Comparison of ENCODE assay signal across 9 mouse cellular contexts in genomic region chr4:84018774-84019173, GRCm38 (mm10).
DNase-seq lines count a peak whose midpoint lies in the region; TF ChIP-seq lines count a peak whose summit lies in the region.
"Had no signal": no experiment of that assay in that cellular context is flagged by ENCODE, and none has a peak within 500 bp of the region (broad histone marks: within the 10 kb centered on the region; RNA-seq: fewer than 3 reads in every experiment).

No protein-coding gene starts in this region.

- peak; percentile 43 for DNase-seq in kidney, postnatal 14 days
- DNase-seq in kidney, adult 9 months: no peak
- DNase-seq in gastrocnemius, postnatal 10 days: peak; percentile 14
- peak; percentile 66 for DNase-seq in heart, postnatal 4 days
- no peak for DNase-seq in adrenal gland, postnatal 14 days
- DNase-seq in left cerebral cortex, adult 9 months (ENCODE audit: low spot score in 2 of 2): no peak
- DNase-seq: liver, postnatal 0 days had no signal

- H3K4me3 ChIP-seq in myocyte: no peak overlapping the region

- H3ac ChIP-seq in myocyte (ENCODE audit: control insufficient read depth, insufficient read length): no peak overlapping the region

- H3K27me3 ChIP-seq in myocyte (ENCODE audit: control insufficient read depth, insufficient read depth, insufficient read length): no peaks in the 10 kb centered on the region

- H3K36me3 ChIP-seq in myocyte (ENCODE audit: control insufficient read depth, insufficient read depth): no peaks in the 10 kb centered on the region

- H3K79me2 ChIP-seq in myocyte (ENCODE audit: control insufficient read depth, insufficient read depth): no peaks in the 10 kb centered on the region

- TF ChIP-seq POLR2A in myocyte (IDR thresholded peaks at IDR 0.05; ENCODE audit: insufficient read length, low read depth): no peak

- peak overlapping the region; percentile 35 for H3K4me2 ChIP-seq in myocyte (ENCODE audit: low read depth)
- H3K4me2 ChIP-seq: hindbrain, embryonic 14.5 days had no signal

TF ChIP-seq in myocyte, 11 proteins besides CTCF, POLR2A, EP300 and RAD21:
- TF ChIP-seq MYOD1 (IDR thresholded peaks at IDR 0.05; ENCODE audit: control insufficient read depth in 1 of 3, insufficient read length in 2 of 3, low read depth in 2 of 3): no peak
- TF ChIP-seq CEBPB (IDR thresholded peaks at IDR 0.05; ENCODE audit: insufficient read depth, poor library complexity, severe bottlenecking): no peak
- TF ChIP-seq SRF (IDR thresholded peaks at IDR 0.05; ENCODE audit: control insufficient read depth, insufficient read length, low read depth): no peak
- TF ChIP-seq E2F4 (IDR thresholded peaks at IDR 0.05; ENCODE audit: insufficient read depth): no peak
- TF ChIP-seq POLR2AphosphoS2 (IDR thresholded peaks at IDR 0.05; ENCODE audit: insufficient read length, low read depth): no peak
- no peak for TF ChIP-seq USF1 (IDR thresholded peaks at IDR 0.05; ENCODE audit: low read depth)
- no peak for TF ChIP-seq TCF12 (IDR thresholded peaks at IDR 0.05; ENCODE audit: insufficient read depth, poor library complexity, severe bottlenecking)
- no peak for TF ChIP-seq TCF3 (IDR thresholded peaks at IDR 0.05; ENCODE audit: insufficient read length, low read depth)
- TF ChIP-seq MYOG (IDR thresholded peaks at IDR 0.05; ENCODE audit: control insufficient read depth in 1 of 3, insufficient read depth in 1 of 3, insufficient read length in 2 of 3, low read depth in 2 of 3): no peak
- TF ChIP-seq MAX (IDR thresholded peaks at IDR 0.05; ENCODE audit: low read depth): no peak
- TF ChIP-seq REST (IDR thresholded peaks at IDR 0.05; ENCODE audit: insufficient read depth, insufficient read length): no peak

Comparison
In these comparisons a context has a peak if more than half of its experiments do, and no peak if none do; other contexts are left out.
1. DNase-seq: peak in kidney, postnatal 14 days (single experiment), gastrocnemius, postnatal 10 days (single experiment) and heart, postnatal 4 days (single experiment); none in kidney, adult 9 months (single experiment), adrenal gland, postnatal 14 days (single experiment) and left cerebral cortex, adult 9 months (0 of 2).